Mouse (Mus musculus) layer of hippocampus, adult 2 months (tissue): ENCODE data around the gene Atp2b2. TPM values are rescaled to one million over a fixed set of nuclear protein-coding genes. Genes with fewer than 3 reads are reported as not detected.
A peak's percentile ranks its signal among the peaks of the same experiment; 100 is the strongest.

Experiments
- DNase-seq, 2 experiments: peaks; one replicate each; pipeline ENCODE4 v3.0.0; 2022; ENCODE audit warnings: low spot score in 2 of 2
- H3K27ac ChIP-seq: fragments of 200-600 bp; 2 replicates; pipeline ENCODE4 v1.8.1; 2022
- H3K4me3 ChIP-seq: fragments of 200-600 bp; 2 replicates; pipeline ENCODE4 v1.8.1; 2022; ENCODE audit warnings: mild to moderate bottlenecking
- CTCF ChIP-seq: fragments of 200-600 bp; conservative IDR thresholded peaks from 2 replicates; pipeline ENCODE4 v1.8.1; 2022; ENCODE audit warnings: antibody characterized with exemption, mild to moderate bottlenecking, moderate library complexity
- total RNA-seq, 2 experiments: library from RNA; stranded (reverse); gene quantifications; 2 replicates each; pipeline ENCODE4 v1.2.3; 2021

Gene Atp2b2
- total RNA-seq, 2 experiments from 2014 or later: 330 to 337 TPM

GRCm38 (mm10) chr6:114044962-114045361, 2.5 kb upstream of the Atp2b2 start:
- Histone ChIP-seq H3K4me3 (no peak overlapping the region), H3K27ac (no peak overlapping the region)
- no peak for TF ChIP-seq CTCF
- no peak for DNase-seq

- H3K4me3 ChIP-seq: no peak overlapping the region
- no peak for TF ChIP-seq CTCF
- 0 out of 2 replicates have a peak overlapping the region, but pooled peaks have one; percentile 81 for H3K27ac ChIP-seq
- no peak for DNase-seq
These were observed 423 bp upstream of the Atp2b2 start for GRCm38 (mm10) chr6:114042836-114043235.

GRCm38 (mm10) chr6:114041911-114042284, 515 bp downstream of the Atp2b2 start:
- no peak for TF ChIP-seq CTCF
- Histone ChIP-seq H3K4me3 (peak overlapping the region; percentile 83), H3K27ac (peak overlapping the region; percentile 98)
- DNase-seq: peak; percentile 17 to 48

GRCm38 (mm10) chr6:114041097-114041910, 1.1 kb downstream of the Atp2b2 start:
- DNase-seq: peak; percentile 30 to 55
- H3K27ac ChIP-seq: peak overlapping the region; percentile 98
- peak; percentile 67 for TF ChIP-seq CTCF
- peak overlapping the region; percentile 83 for H3K4me3 ChIP-seq

GRCm38 (mm10) chr6:114035704-114036103, 6.7 kb downstream of the Atp2b2 start:
- peak overlapping the region; percentile 43 for H3K27ac ChIP-seq
- no peak for TF ChIP-seq CTCF
- H3K4me3 ChIP-seq: no peak overlapping the region
- DNase-seq: no peak

GRCm38 (mm10) chr6:114032822-114033221, 9.6 kb downstream of the Atp2b2 start:
- peak; percentile 27 to 43 for DNase-seq
- TF ChIP-seq CTCF: no peak
- Histone ChIP-seq H3K27ac (no peak overlapping the region), H3K4me3 (no peak overlapping the region)

GRCm38 (mm10) chr6:114023794-114024193, 18.6 kb downstream of the Atp2b2 start:
- no peak for TF ChIP-seq CTCF
- H3K4me3 ChIP-seq: no peak overlapping the region
- no peak for DNase-seq
- H3K27ac ChIP-seq: no peak overlapping the region

- Histone ChIP-seq H3K4me3 (no peak overlapping the region), H3K27ac (no peak overlapping the region)
- peak; percentile 51 to 53 for DNase-seq
- no peak for TF ChIP-seq CTCF
These were observed 20.3 kb downstream of the Atp2b2 start for GRCm38 (mm10) chr6:114022104-114022503.

GRCm38 (mm10) chr6:114013801-114014200, 28.6 kb downstream of the Atp2b2 start:
- Histone ChIP-seq H3K27ac (no peak overlapping the region), H3K4me3 (no peak overlapping the region)
- DNase-seq: no peak
- no peak for TF ChIP-seq CTCF

GRCm38 (mm10) chr6:114012834-114013233, 29.6 kb downstream of the Atp2b2 start:
- TF ChIP-seq CTCF: no peak
- Histone ChIP-seq H3K4me3 (no peak overlapping the region), H3K27ac (peak overlapping the region; percentile 39; the same call in 1 of the 2 replicates)
- DNase-seq: no peak

GRCm38 (mm10) chr6:114011976-114012375, 30.4 kb downstream of the Atp2b2 start:
- Histone ChIP-seq H3K4me3 (no peak overlapping the region), H3K27ac (no peak overlapping the region)
- DNase-seq: no peak
- TF ChIP-seq CTCF: no peak

GRCm38 (mm10) chr6:114003796-114004195, 38.6 kb downstream of the Atp2b2 start:
- Histone ChIP-seq H3K27ac (no peak overlapping the region), H3K4me3 (no peak overlapping the region)
- no peak for TF ChIP-seq CTCF
- DNase-seq: no peak

GRCm38 (mm10) chr6:114000928-114001327, 41.5 kb downstream of the Atp2b2 start:
- TF ChIP-seq CTCF: no peak
- Histone ChIP-seq H3K4me3 (no peak overlapping the region), H3K27ac (no peak overlapping the region)
- DNase-seq: no peak

GRCm38 (mm10) chr6:114000304-114000703, 42.1 kb downstream of the Atp2b2 start:
- Histone ChIP-seq H3K4me3 (no peak overlapping the region), H3K27ac (no peak overlapping the region)
- no peak for DNase-seq
- no peak for TF ChIP-seq CTCF

GRCm38 (mm10) chr6:113998413-113998812, 44.0 kb downstream of the Atp2b2 start:
- H3K27ac ChIP-seq: no peak overlapping the region
- no peak for TF ChIP-seq CTCF
- no peak overlapping the region for H3K4me3 ChIP-seq
- DNase-seq: no peak
